Comparison of ENCODE assay signal across 16 mouse cellular contexts in genomic region chr2:161945424-161945823, GRCm38 (mm10).
"Had no signal": no experiment of that assay in that cellular context is flagged by ENCODE, and none has a peak within 500 bp of the region (broad histone marks: within the 10 kb centered on the region; RNA-seq: fewer than 3 reads in every experiment).

No protein-coding gene starts in this region.

- H3K36me3 ChIP-seq: lung, embryonic 15.5 days; midbrain, embryonic 13.5 days; midbrain, embryonic 15.5 days; neural tube, embryonic 12.5 days; stomach, embryonic 15.5 days had no signal

- H3K27me3 ChIP-seq: lung, embryonic 15.5 days; megakaryocyte, embryonic 14.5 days; midbrain, embryonic 13.5 days; midbrain, embryonic 15.5 days; neural tube, embryonic 12.5 days; stomach, embryonic 15.5 days had no signal

- DNase-seq: liver, postnatal 0 days; lung, adult 2 months; lung, postnatal 14 days; lung, postnatal 36 days; thymus, adult 18-20 months; thymus, postnatal 14 days; thymus, postnatal 36 days had no signal

- H3K4me3 ChIP-seq: lung, embryonic 15.5 days; megakaryocyte, embryonic 14.5 days; midbrain, embryonic 13.5 days; midbrain, embryonic 15.5 days; neural tube, embryonic 12.5 days; stomach, embryonic 15.5 days had no signal

- H3K4me1 ChIP-seq: lung, embryonic 15.5 days; megakaryocyte, embryonic 14.5 days; midbrain, embryonic 13.5 days; midbrain, embryonic 15.5 days; neural tube, embryonic 12.5 days; stomach, embryonic 15.5 days had no signal

- H3K27ac ChIP-seq: lung, embryonic 15.5 days; macrophage; midbrain, embryonic 13.5 days; midbrain, embryonic 15.5 days; neural tube, embryonic 12.5 days; stomach, embryonic 15.5 days; stomach, postnatal 0 days had no signal

- H3K9ac ChIP-seq: liver, postnatal 0 days; lung, embryonic 15.5 days; midbrain, embryonic 13.5 days; midbrain, embryonic 15.5 days; neural tube, embryonic 12.5 days; stomach, embryonic 15.5 days had no signal

- ATAC-seq: lung, postnatal 0 days; midbrain, embryonic 13.5 days; midbrain, embryonic 15.5 days had no signal
